29 mouse cellular contexts compared by ENCODE assay signal in genomic region chr4:107899211-107899927, GRCm38 (mm10). TPM values are rescaled to one million over a fixed set of nuclear protein-coding genes. Genes with fewer than 3 reads are reported as not detected.
A peak's percentile ranks its signal among the peaks of the same experiment; 100 is the strongest.
DNase-seq lines count a peak whose midpoint lies in the region; ATAC-seq and TF ChIP-seq lines count a peak whose summit lies in the region.
"Had no signal": no experiment of that assay in that cellular context is flagged by ENCODE, and none has a peak within 500 bp of the region (broad histone marks: within the 10 kb centered on the region; RNA-seq: fewer than 3 reads in every experiment).

No protein-coding gene starts in this region.

- 71% methylated on average over 5 of the region's 5 CpGs for WGBS in liver, embryonic 11.5 days
- 63% methylated on average over 5 of the region's 5 CpGs for WGBS in liver, embryonic 16.5 days (ENCODE audit: insufficient replicate concordance)
- WGBS in stomach, postnatal 0 days, result 63% methylated on average over 5 of the region's 5 CpGs

- TF ChIP-seq CTCF in layer of hippocampus, adult 2 months (conservative IDR thresholded peaks at IDR 0.05), result no peak
- no peak for TF ChIP-seq CTCF in stomach, postnatal 0 days (IDR thresholded peaks at IDR 0.05; ENCODE audit: low read depth)

- ATAC-seq in liver, embryonic 11.5 days (replicated peaks; ENCODE audit: low FRiP score), result peak; percentile 52; the same call in 1 of the 2 replicates
- ATAC-seq in liver, embryonic 16.5 days (ENCODE audit: low read depth), result peak; percentile 84
- peak; percentile 50; the same call in 1 of the 2 replicates for ATAC-seq in stomach, postnatal 0 days (ENCODE audit: low FRiP score, low TSS enrichment)
- ATAC-seq: forebrain, postnatal 0 days had no signal

- H3K27ac ChIP-seq in layer of hippocampus, adult 2 months, result no peak overlapping the region
- H3K27ac ChIP-seq in liver, embryonic 11.5 days (ENCODE audit: low read depth, low read length), result peak overlapping the region; percentile 76
- peak overlapping the region; percentile 75 for H3K27ac ChIP-seq in liver, embryonic 16.5 days (ENCODE audit: low read length)
- no peak overlapping the region for H3K27ac ChIP-seq in stomach, postnatal 0 days (replicated peaks)
- H3K27ac ChIP-seq: embryonic facial prominence, embryonic 10.5 days; embryonic facial prominence, embryonic 15.5 days; forebrain, embryonic 12.5 days; heart, embryonic 13.5 days; hindbrain, embryonic 14.5 days; lung, embryonic 15.5 days; midbrain, embryonic 12.5 days; neural tube, embryonic 12.5 days had no signal

- H3K4me1 ChIP-seq in liver, embryonic 11.5 days (replicated peaks; ENCODE audit: control insufficient read depth, insufficient read depth, low read length), result peaks cover 11% of the 10 kb centered on the region
- peaks cover 3% of the 10 kb centered on the region for H3K4me1 ChIP-seq in liver, embryonic 16.5 days (ENCODE audit: control insufficient read depth, low read depth, low read length)
- no peaks in the 10 kb centered on the region for H3K4me1 ChIP-seq in stomach, postnatal 0 days (replicated peaks; ENCODE audit: control insufficient read depth, insufficient read depth)
- H3K4me1 ChIP-seq: embryonic facial prominence, embryonic 10.5 days; embryonic facial prominence, embryonic 15.5 days; forebrain, embryonic 12.5 days; heart, embryonic 13.5 days; lung, embryonic 15.5 days; midbrain, embryonic 12.5 days; neural tube, embryonic 12.5 days had no signal

- H3K4me3 ChIP-seq in layer of hippocampus, adult 2 months, result no peak overlapping the region
- no peak overlapping the region for H3K4me3 ChIP-seq in liver, embryonic 11.5 days (ENCODE audit: low read depth, low read length)
- H3K4me3 ChIP-seq in liver, embryonic 16.5 days (ENCODE audit: low read depth, low read length), result peak overlapping the region; percentile 3; the same call in 1 of the 2 replicates
- no peak overlapping the region for H3K4me3 ChIP-seq in stomach, postnatal 0 days (ENCODE audit: low read depth, low read length)
- H3K4me3 ChIP-seq: embryonic facial prominence, embryonic 10.5 days; embryonic facial prominence, embryonic 15.5 days; forebrain, embryonic 12.5 days; heart, embryonic 13.5 days; lung, embryonic 15.5 days; megakaryocyte, embryonic 14.5 days; midbrain, embryonic 12.5 days; myocyte; neural tube, embryonic 12.5 days had no signal

- no peaks in the 10 kb centered on the region for H3K27me3 ChIP-seq in liver, embryonic 11.5 days (replicated peaks; ENCODE audit: control insufficient read depth, insufficient read depth, low read length)
- H3K27me3 ChIP-seq in liver, embryonic 16.5 days (ENCODE audit: control insufficient read depth, insufficient read depth, low read depth, low read length), result no peaks in the 10 kb centered on the region
- H3K27me3 ChIP-seq in stomach, postnatal 0 days (ENCODE audit: control insufficient read depth, insufficient read depth, low read length), result no peaks in the 10 kb centered on the region
- H3K27me3 ChIP-seq: embryonic facial prominence, embryonic 15.5 days; forebrain, embryonic 12.5 days; heart, embryonic 13.5 days; lung, embryonic 15.5 days; megakaryocyte, embryonic 14.5 days; midbrain, embryonic 12.5 days; neural tube, embryonic 12.5 days had no signal

- peaks cover 13% of the 10 kb centered on the region for H3K36me3 ChIP-seq in liver, embryonic 11.5 days (ENCODE audit: control insufficient read depth, insufficient read depth, low read length)
- peaks cover 4% of the 10 kb centered on the region for H3K36me3 ChIP-seq in liver, embryonic 16.5 days (ENCODE audit: control insufficient read depth, insufficient read depth)
- H3K36me3 ChIP-seq in stomach, postnatal 0 days (ENCODE audit: control insufficient read depth, insufficient read depth, low read length), result peaks cover 16% of the 10 kb centered on the region

- no peak for TF ChIP-seq EP300 in stomach, postnatal 0 days (optimal IDR thresholded peaks at IDR 0.05)

- H3K9ac ChIP-seq in liver, embryonic 11.5 days (ENCODE audit: low read depth, low read length), result no peak overlapping the region
- no peak overlapping the region for H3K9ac ChIP-seq in liver, embryonic 16.5 days (ENCODE audit: low read depth, low read length)
- H3K9ac ChIP-seq in stomach, postnatal 0 days (ENCODE audit: low read length), result no peak overlapping the region
- H3K9ac ChIP-seq: embryonic facial prominence, embryonic 15.5 days; forebrain, embryonic 12.5 days; forebrain, postnatal 0 days; heart, embryonic 13.5 days; hindbrain, embryonic 14.5 days; lung, embryonic 15.5 days; midbrain, embryonic 12.5 days; neural tube, embryonic 12.5 days had no signal

- H3K9me3 ChIP-seq in liver, embryonic 11.5 days (ENCODE audit: control insufficient read depth, low read length), result no peaks in the 10 kb centered on the region
- H3K9me3 ChIP-seq in liver, embryonic 16.5 days (replicated peaks; ENCODE audit: control insufficient read depth, low read length), result no peaks in the 10 kb centered on the region
- no peaks in the 10 kb centered on the region for H3K9me3 ChIP-seq in stomach, postnatal 0 days (ENCODE audit: control insufficient read depth, low read length)
- H3K9me3 ChIP-seq: embryonic facial prominence, embryonic 10.5 days; embryonic facial prominence, embryonic 15.5 days; forebrain, embryonic 12.5 days; G1E; heart, embryonic 13.5 days; lung, embryonic 15.5 days; megakaryocyte, embryonic 14.5 days; midbrain, embryonic 12.5 days; neural tube, embryonic 12.5 days had no signal

- peak; percentile 35 to 46 for DNase-seq in layer of hippocampus, adult 2 months (ENCODE audit: low spot score in 2 of 2)
- no peak for DNase-seq in layer of hippocampus, postnatal 36 days
- no peak for DNase-seq in liver, embryonic 11.5 days (ENCODE audit: low spot score)
- no peak for DNase-seq in stomach, postnatal 0 days (ENCODE audit: low spot score)
- no peak for DNase-seq in urinary bladder, postnatal 10 days (ENCODE audit: low spot score)
- no peak for DNase-seq in right cerebral cortex, adult 18-20 months
- no peak for DNase-seq in adrenal gland, postnatal 14 days
- DNase-seq: cerebellum, adult 18-20 months; cerebellum, postnatal 14 days; forebrain, postnatal 0 days; heart, postnatal 10 days; kidney, adult 8-10 months; kidney, postnatal 10 days; left cerebral cortex, postnatal 4 days; lung, postnatal 4 days; right cerebral cortex, postnatal 4 days; thymus, postnatal 25 days had no signal

- peak overlapping the region; percentile 24; the same call in 1 of the 2 replicates for H3K4me2 ChIP-seq in liver, embryonic 11.5 days
- H3K4me2 ChIP-seq in liver, embryonic 16.5 days (ENCODE audit: low read depth, low read length), result peak overlapping the region; percentile 38
- no peak overlapping the region for H3K4me2 ChIP-seq in stomach, postnatal 0 days (replicated peaks; ENCODE audit: low read depth)
- H3K4me2 ChIP-seq: embryonic facial prominence, embryonic 15.5 days; forebrain, embryonic 12.5 days; heart, embryonic 13.5 days; hindbrain, embryonic 14.5 days; lung, embryonic 15.5 days; midbrain, embryonic 12.5 days; neural tube, embryonic 12.5 days had no signal

RNA-seq across cellular contexts. Expression of gene 0610037L13Rik, which starts 9.8 kb away (rescaled TPM):
- total RNA-seq in layer of hippocampus, adult 2 months (2021), result 10 to 100 TPM; 69.2 to 74.3 TPM
- 10 to 100 TPM; 65.3 to 73.6 TPM for total RNA-seq in layer of hippocampus, postnatal 36 days (2021)
- 89.2 and 90.7 TPM in 2 replicates for polyA plus RNA-seq in liver, embryonic 11.5 days (2014; fragmentation: Nextera tagmentation; extraction: Ambion mirVana)
- 30.7 TPM in 2 replicates for polyA plus RNA-seq in liver, embryonic 16.5 days (2015; fragmentation: Nextera tagmentation; extraction: Ambion mirVana)
- polyA plus RNA-seq in stomach, postnatal 0 days (2015; fragmentation: Nextera tagmentation; extraction: Ambion mirVana), result 99.3 and 101 TPM in 2 replicates
- 75.3 and 75.4 TPM in 2 replicates for total RNA-seq in adrenal gland, postnatal 14 days (2021)

RNA-seq across cellular contexts. Expression of gene Magoh, which starts 19.8 kb away (rescaled TPM):
- 10 to 100 TPM; 35.4 to 40.0 TPM for total RNA-seq in layer of hippocampus, adult 2 months (2021)
- total RNA-seq in layer of hippocampus, postnatal 36 days (2021), result 10 to 100 TPM; 39.2 to 47.4 TPM
- polyA plus RNA-seq in liver, embryonic 11.5 days (2014; fragmentation: Nextera tagmentation; extraction: Ambion mirVana), result 215 and 224 TPM in 2 replicates
- 58.5 and 76.7 TPM in 2 replicates for polyA plus RNA-seq in liver, embryonic 16.5 days (2015; fragmentation: Nextera tagmentation; extraction: Ambion mirVana)
- 126 and 145 TPM in 2 replicates for polyA plus RNA-seq in stomach, postnatal 0 days (2015; fragmentation: Nextera tagmentation; extraction: Ambion mirVana)
- 91.3 and 98.1 TPM in 2 replicates for total RNA-seq in adrenal gland, postnatal 14 days (2021)

RNA-seq across cellular contexts. Expression of gene Cpt2, which starts 24.0 kb away (rescaled TPM):
- 1 to 10 TPM; 6.6 to 8.5 TPM for total RNA-seq in layer of hippocampus, adult 2 months (2021)
- 1 to 10 TPM; 5.8 to 5.9 TPM for total RNA-seq in layer of hippocampus, postnatal 36 days (2021)
- 52.8 and 63.7 TPM in 2 replicates for polyA plus RNA-seq in liver, embryonic 11.5 days (2014; fragmentation: Nextera tagmentation; extraction: Ambion mirVana)
- 45.5 and 48.4 TPM in 2 replicates for polyA plus RNA-seq in liver, embryonic 16.5 days (2015; fragmentation: Nextera tagmentation; extraction: Ambion mirVana)
- polyA plus RNA-seq in stomach, postnatal 0 days (2015; fragmentation: Nextera tagmentation; extraction: Ambion mirVana), result 78.4 and 81.2 TPM in 2 replicates
- total RNA-seq in adrenal gland, postnatal 14 days (2021), result 247 and 275 TPM in 2 replicates

Comparison
In these comparisons a context has a peak if more than half of its experiments do, and no peak if none do; other contexts are left out.
1. DNase-seq: peak in layer of hippocampus, adult 2 months (2 of 2); none in layer of hippocampus, postnatal 36 days (0 of 2), liver, embryonic 11.5 days (single experiment), stomach, postnatal 0 days (single experiment), urinary bladder, postnatal 10 days (single experiment), right cerebral cortex, adult 18-20 months (single experiment) and adrenal gland, postnatal 14 days (single experiment).
2. H3K27ac ChIP-seq: peak in liver, embryonic 11.5 days (single experiment) and liver, embryonic 16.5 days (single experiment); none in layer of hippocampus, adult 2 months (single experiment) and stomach, postnatal 0 days (single experiment).
3. RNA of gene Cpt2, which starts 24.0 kb away (total RNA-seq): 247 to 275 TPM in adrenal gland, postnatal 14 days; 6.6 to 8.5 TPM in layer of hippocampus, adult 2 months and 5.8 to 5.9 TPM in layer of hippocampus, postnatal 36 days; every median in the first group is over 10 times any median in the second.
4. Peak in every context shown above with its lines, with median percentiles within 50 percentile points of each other: ATAC-seq.